Mouse (Mus musculus) E14TG2a.4 (cell line): ENCODE results near the gene Pygo1.

Source experiments
- CTCF ChIP-seq: conservative IDR thresholded peaks from 2 replicates; pipeline ENCODE4 v1.5.1; 2014; ENCODE audit warnings: low read length
- NANOG ChIP-seq: IDR thresholded peaks from 2 replicates; pipeline ENCODE4 v1.6.1; 2014; ENCODE audit warnings: borderline replicate concordance, low read length, mixed read lengths
- POU5F1 ChIP-seq: IDR thresholded peaks from 2 replicates; pipeline ENCODE4 v1.6.1; 2014; ENCODE audit warnings: low read length, borderline replicate concordance

GRCm38 (mm10) chr9:72913551-72913950 lies 11.9 kb upstream of the Pygo1 start:
- no peak for TF ChIP-seq CTCF
- TF ChIP-seq NANOG: no peak
- TF ChIP-seq POU5F1: no peak
